Mouse (Mus musculus) spleen, adult 2 months (tissue): ENCODE data around the gene Olfr681.
"Not testable (repeated sequence)": the region's sequence is repeated elsewhere in the genome, so short reads cannot be mapped to it uniquely, and the experiment has no call there.

ENCODE experiments used
- CTCF ChIP-seq: fragments of 200-500 bp; IDR thresholded peaks from 2 replicates; pipeline ENCODE4 v1.5.1; 2011; ENCODE audit warnings: mild to moderate bottlenecking, inconsistent platforms; ENCODE audit not compliant: insufficient read depth, insufficient read length, insufficient replicate concordance; ENCODE audit errors: extremely low read depth
- POLR2A ChIP-seq: fragments of 200-500 bp; IDR thresholded peaks from 2 replicates; pipeline ENCODE4 v1.6.1; 2011; ENCODE audit warnings: low read depth, low read length, inconsistent platforms

DNA sequence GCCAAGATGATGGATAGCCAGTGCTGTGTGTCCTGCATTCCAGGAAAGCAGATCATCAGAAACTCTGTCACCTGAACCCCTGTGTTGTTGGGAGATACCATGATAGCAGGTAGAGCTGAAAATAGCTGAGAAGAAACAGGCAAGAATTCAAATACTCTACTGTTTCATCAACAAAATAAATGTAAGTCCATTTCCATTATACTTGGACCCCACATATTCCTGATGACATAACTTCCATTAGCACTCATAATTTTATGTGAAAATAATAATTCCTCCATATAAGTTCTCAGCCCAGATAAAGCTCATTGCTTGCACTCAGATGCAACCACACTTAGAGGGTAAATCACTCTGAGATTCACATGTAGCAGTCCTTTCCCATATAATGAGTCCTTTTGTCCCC is 23.9 kb upstream of the Olfr681 start, which contains the start of gene Olfr680-ps1:
- not testable (repeated sequence) for TF ChIP-seq CTCF, POLR2A
